Mouse (Mus musculus) E14TG2a.4 (cell line): ENCODE data around the gene Slc29a3.

Source experiments
- CTCF ChIP-seq: conservative IDR thresholded peaks from 2 replicates; pipeline ENCODE4 v1.5.1; 2014; ENCODE audit warnings: low read length
- POU5F1 ChIP-seq: IDR thresholded peaks from 2 replicates; pipeline ENCODE4 v1.6.1; 2014; ENCODE audit warnings: low read length, borderline replicate concordance

DNA sequence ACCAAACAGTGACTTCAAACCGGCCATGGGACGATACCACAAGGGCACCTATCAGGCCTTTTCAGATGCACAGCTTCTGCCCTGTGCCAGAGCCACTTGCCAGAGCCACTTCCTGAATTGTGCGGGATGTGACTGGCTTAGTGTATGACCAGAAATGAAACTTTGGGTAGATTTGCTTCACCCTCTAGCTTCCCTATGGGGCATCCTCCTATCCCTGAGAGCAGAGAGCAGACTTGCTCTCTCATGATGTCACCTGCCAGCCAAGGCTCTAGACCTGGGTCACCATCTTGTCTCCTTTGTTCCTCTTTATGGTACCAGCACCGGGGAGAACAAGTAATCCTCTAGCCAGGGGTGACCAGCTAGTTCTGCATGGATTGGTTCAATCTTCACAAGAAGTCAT, 46.3 kb downstream of the Slc29a3 start:
- no peak for TF ChIP-seq POU5F1
- no peak for TF ChIP-seq CTCF
